In genomic region chr2:151008939-151009509, GRCm38 (mm10) we compare ENCODE assay signal across 8 mouse cellular contexts. TPM values are rescaled to one million over a fixed set of nuclear protein-coding genes. Genes with fewer than 3 reads are reported as not detected.
DNase-seq lines count a peak whose midpoint lies in the region; ATAC-seq lines count a peak whose summit lies in the region.

No protein-coding gene starts in this region.

- ATAC-seq in forebrain, embryonic 15.5 days (replicated peaks): peak; percentile 96
- ATAC-seq in hematopoietic stem cell, adult 5-6 weeks (replicated peaks in 1 of 2; ENCODE audit: insufficient read depth in 1 of 2, low FRiP score in 2 of 2, low TSS enrichment in 1 of 2, low read depth in 1 of 2, poor library complexity in 2 of 2, severe bottlenecking in 2 of 2): peak; percentile 62 to 76
- peak; percentile 97 for ATAC-seq in lung, embryonic 16.5 days (ENCODE audit: low read depth)

- peak overlapping the region; percentile 88 for H3K9ac ChIP-seq in forebrain, embryonic 15.5 days (replicated peaks)
- H3K9ac ChIP-seq in lung, embryonic 16.5 days (ENCODE audit: low read length): peak overlapping the region; percentile 92

- no peaks in the 10 kb centered on the region for H3K27me3 ChIP-seq in forebrain, embryonic 15.5 days
- H3K27me3 ChIP-seq in lung, embryonic 16.5 days (ENCODE audit: control insufficient read depth, insufficient read depth, low read depth, low read length): no peaks in the 10 kb centered on the region

- no peaks in the 10 kb centered on the region for H3K9me3 ChIP-seq in forebrain, embryonic 15.5 days
- no peaks in the 10 kb centered on the region for H3K9me3 ChIP-seq in lung, embryonic 16.5 days (ENCODE audit: control insufficient read depth, low read length)

- H3K4me3 ChIP-seq in forebrain, embryonic 15.5 days: peak overlapping the region; percentile 83
- H3K4me3 ChIP-seq in lung, embryonic 16.5 days (ENCODE audit: low read length): peak overlapping the region; percentile 82

- peaks cover 20% of the 10 kb centered on the region for H3K4me1 ChIP-seq in forebrain, embryonic 15.5 days
- H3K4me1 ChIP-seq in lung, embryonic 16.5 days (replicated peaks; ENCODE audit: control insufficient read depth, insufficient read depth, low read length): peaks cover 16% of the 10 kb centered on the region; the same call in 1 of the 2 replicates

- H3K36me3 ChIP-seq in forebrain, embryonic 15.5 days: no peaks in the 10 kb centered on the region
- no peaks in the 10 kb centered on the region for H3K36me3 ChIP-seq in lung, embryonic 16.5 days (ENCODE audit: control insufficient read depth, insufficient read depth, low read length)

- H3K27ac ChIP-seq in forebrain, embryonic 15.5 days (replicated peaks): peak overlapping the region; percentile 80
- H3K27ac ChIP-seq in lung, embryonic 16.5 days (ENCODE audit: low read length): peak overlapping the region; percentile 49

- H3K4me2 ChIP-seq in forebrain, embryonic 15.5 days (replicated peaks): peak overlapping the region; percentile 85
- peak overlapping the region; percentile 98 for H3K4me2 ChIP-seq in lung, embryonic 16.5 days (ENCODE audit: low read depth, low read length)

- WGBS in forebrain, embryonic 15.5 days: under 1% methylated on average over 55 of the region's 57 CpGs
- 0% methylated on average over 56 of the region's 57 CpGs for WGBS in lung, embryonic 16.5 days

- peak; percentile 94 for DNase-seq in Muller cell, postnatal 12 days (ENCODE audit: inconsistent ontology term)
- DNase-seq in cerebellum, adult 11-12 months: peak; percentile 31
- DNase-seq in layer of hippocampus, postnatal 10 days (ENCODE audit: low spot score in 2 of 2): peak; percentile 77 to 87
- DNase-seq in retina, adult 2 months (ENCODE audit: low read depth, low spot score): peak; percentile 20
- DNase-seq in urinary bladder, adult 2 months (ENCODE audit: low spot score): peak; percentile 69

RNA-seq across cellular contexts. Expression of gene Ninl, which starts 30.2 kb away (rescaled TPM):
- polyA plus RNA-seq in forebrain, embryonic 15.5 days (2015; fragmentation: Nextera tagmentation; extraction: Ambion mirVana): 11.4 and 13.8 TPM in 2 replicates
- total RNA-seq in hematopoietic stem cell, adult 5-6 weeks (2017): 1.7 and 7.1 TPM in 2 replicates
- 10 to 100 TPM; 10.6 to 11.0 TPM for total RNA-seq in layer of hippocampus, postnatal 10 days (2021)
- polyA plus RNA-seq in lung, embryonic 16.5 days (2015; fragmentation: Nextera tagmentation; extraction: Ambion mirVana): 8.7 and 9.7 TPM in 2 replicates
- 6.5 and 6.7 TPM in 2 replicates for polyA plus RNA-seq in urinary bladder, adult 2 months (2012; rRNA removed)

RNA-seq across cellular contexts. Expression of gene Nanp, which starts 30.2 kb away (rescaled TPM):
- 32.4 and 35.3 TPM in 2 replicates for polyA plus RNA-seq in forebrain, embryonic 15.5 days (2015; fragmentation: Nextera tagmentation; extraction: Ambion mirVana)
- total RNA-seq in hematopoietic stem cell, adult 5-6 weeks (2017): 17.9 and 18.4 TPM in 2 replicates
- 10 to 100 TPM; 17.2 to 17.3 TPM for total RNA-seq in layer of hippocampus, postnatal 10 days (2021)
- 46.4 and 48.9 TPM in 2 replicates for polyA plus RNA-seq in lung, embryonic 16.5 days (2015; fragmentation: Nextera tagmentation; extraction: Ambion mirVana)
- polyA plus RNA-seq in urinary bladder, adult 2 months (2012; rRNA removed): 11.5 and 15.2 TPM in 2 replicates

Comparison
In these comparisons a context has a peak if more than half of its experiments do, and no peak if none do; other contexts are left out.
1. Peak in every context shown above with its lines: DNase-seq, ATAC-seq, H3K4me3 ChIP-seq and H3K27ac ChIP-seq.
2. DNase-seq: peak in every context shown above with its lines; median percentile 94 in Muller cell, postnatal 12 days; 82 in layer of hippocampus, postnatal 10 days; 69 in urinary bladder, adult 2 months; 31 in cerebellum, adult 11-12 months; 20 in retina, adult 2 months.